Mouse (Mus musculus) ovary, adult 18-20 months (tissue): ENCODE measurements around the gene Iqgap1.
A peak's percentile ranks its signal among the peaks of the same experiment; 100 is the strongest.

Experiments used
- DNase-seq: peaks from one replicate; pipeline ENCODE4 v3.0.0; 2022; ENCODE audit warnings: low spot score, mixed read lengths

Gene Iqgap1

GRCm38 (mm10) chr7:80825843-80826403, at the start of gene Iqgap1:
Gene Iqgap1, minus strand, starts transcription at chr7:80825974.
- no peak for DNase-seq

- no peak for DNase-seq
Observed at GRCm38 (mm10) chr7:80873631-80874030, 47.9 kb upstream of the Iqgap1 start.

GRCm38 (mm10) chr7:80873038-80873437, 47.3 kb upstream of the Iqgap1 start:
- DNase-seq: no peak

GRCm38 (mm10) chr7:80868686-80869085, 42.9 kb upstream of the Iqgap1 start:
- DNase-seq: no peak

- no peak for DNase-seq
Observed at GRCm38 (mm10) chr7:80866514-80867147, 40.9 kb upstream of the Iqgap1 start.

GRCm38 (mm10) chr7:80865521-80865920, 39.7 kb upstream of the Iqgap1 start:
- no peak for DNase-seq

- no peak for DNase-seq
Observed at GRCm38 (mm10) chr7:80864831-80865230, 39.1 kb upstream of the Iqgap1 start.

GRCm38 (mm10) chr7:80864151-80864550, 38.4 kb upstream of the Iqgap1 start:
- DNase-seq: no peak

- DNase-seq: no peak
Observed at GRCm38 (mm10) chr7:80863520-80863919, 37.7 kb upstream of the Iqgap1 start.

- DNase-seq: no peak
Observed at GRCm38 (mm10) chr7:80862475-80862874, 36.7 kb upstream of the Iqgap1 start.

- peak; percentile 88 for DNase-seq
Observed at GRCm38 (mm10) chr7:80860729-80861274, 35.0 kb upstream of the Iqgap1 start, which contains the start of gene Zscan2. Gene Zscan2, plus strand, starts transcription at chr7:80860920.

- peak; percentile 55 for DNase-seq
Observed at GRCm38 (mm10) chr7:80860227-80860626, 34.5 kb upstream of the Iqgap1 start.

- no peak for DNase-seq
Observed at GRCm38 (mm10) chr7:80857181-80857580, 31.4 kb upstream of the Iqgap1 start.

GRCm38 (mm10) chr7:80855316-80855715, 29.5 kb upstream of the Iqgap1 start:
- DNase-seq: no peak

- DNase-seq: no peak
Observed at GRCm38 (mm10) chr7:80853218-80853617, 27.4 kb upstream of the Iqgap1 start.

- no peak for DNase-seq
Observed at GRCm38 (mm10) chr7:80850520-80850919, 24.7 kb upstream of the Iqgap1 start.

GRCm38 (mm10) chr7:80849710-80850109, 23.9 kb upstream of the Iqgap1 start:
- DNase-seq: no peak

GRCm38 (mm10) chr7:80849267-80849666, 23.5 kb upstream of the Iqgap1 start:
- no peak for DNase-seq

GRCm38 (mm10) chr7:80846709-80847108, 20.9 kb upstream of the Iqgap1 start:
- no peak for DNase-seq

GRCm38 (mm10) chr7:80846280-80846678, 20.5 kb upstream of the Iqgap1 start:
- no peak for DNase-seq

GRCm38 (mm10) chr7:80845621-80846279, 20.0 kb upstream of the Iqgap1 start:
- DNase-seq: no peak

GRCm38 (mm10) chr7:80844691-80845090, 18.9 kb upstream of the Iqgap1 start:
- DNase-seq: no peak
